Mouse (Mus musculus): ENCODE results near the gene Zfp654.

DNA sequence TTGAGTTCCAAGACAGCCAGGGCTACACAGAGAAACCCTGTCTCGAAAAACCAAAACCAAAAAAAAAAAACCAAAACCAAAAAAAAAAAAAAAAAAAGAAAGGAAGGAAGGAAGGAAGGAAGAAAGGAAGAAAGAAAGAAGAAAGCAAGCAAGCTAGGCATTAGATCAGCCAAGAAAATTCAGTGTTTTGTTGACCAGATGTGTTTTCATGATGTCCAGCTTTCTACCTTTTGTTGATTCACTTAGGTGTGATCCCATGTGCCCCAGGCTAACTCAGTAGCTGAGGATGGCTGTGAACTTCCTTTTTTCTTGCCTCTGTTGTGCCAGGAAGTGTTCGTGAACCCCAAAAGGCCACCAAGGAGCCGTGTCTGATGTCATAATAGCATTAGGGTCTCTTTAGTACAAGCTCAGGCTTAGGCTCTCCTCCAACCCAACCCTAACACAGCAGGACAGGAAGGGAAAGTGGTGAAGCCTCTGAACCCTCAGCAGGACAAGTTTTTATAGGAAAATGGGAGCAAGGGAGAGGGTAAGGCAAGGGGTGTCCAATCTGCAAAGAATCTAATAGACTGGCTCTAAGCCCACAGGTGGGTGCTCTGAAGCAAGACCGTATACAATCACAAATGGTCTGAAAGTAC, 25.3 kb upstream of the Zfp654 start:
- no peak for TF ChIP-seq CTCF (IDR thresholded peaks at IDR 0.05; ENCODE audit: low read depth)
- TF ChIP-seq EP300 (optimal IDR thresholded peaks at IDR 0.05): no peak

Measured in stomach, postnatal 0 days (tissue).